Mouse (Mus musculus): ENCODE measurements at regions not wholly inside any gene's neighbourhood (a gene's known extent, or its start where the extent isn't known, plus 50 kb on each side); places are given as distances from the start of the nearest gene placed in this dataset.

- no peak for DNase-seq (ENCODE audit: low spot score)
Measured at GRCm38 (mm10) chr6:81731631-81732030, 191.8 kb upstream of the Gcfc2 start.

GRCm38 (mm10) chr6:81733527-81733926 lies 189.9 kb upstream of the Gcfc2 start:
- DNase-seq (ENCODE audit: low spot score): no peak

- no peak for DNase-seq (ENCODE audit: low spot score)
Measured at GRCm38 (mm10) chr6:81738466-81738865, 185.0 kb upstream of the Gcfc2 start.

- peak; percentile 5 for DNase-seq (ENCODE audit: low spot score)
Measured at GRCm38 (mm10) chr6:81749681-81750080, 173.8 kb upstream of the Gcfc2 start.

- DNase-seq (ENCODE audit: low spot score): no peak
Measured at GRCm38 (mm10) chr6:81751631-81752030, 171.8 kb upstream of the Gcfc2 start.

GRCm38 (mm10) chr6:81756242-81756641 lies 167.2 kb upstream of the Gcfc2 start:
- DNase-seq (ENCODE audit: low spot score): no peak

- DNase-seq (ENCODE audit: low spot score): no peak
Measured at GRCm38 (mm10) chr6:81758876-81759275, 164.6 kb upstream of the Gcfc2 start.

- no peak for DNase-seq (ENCODE audit: low spot score)
Measured at GRCm38 (mm10) chr6:81760181-81760580, 163.3 kb upstream of the Gcfc2 start.

GRCm38 (mm10) chr6:81765831-81766230 lies 157.6 kb upstream of the Gcfc2 start:
- DNase-seq (ENCODE audit: low spot score): no peak

GRCm38 (mm10) chr6:81766800-81767199 lies 156.7 kb upstream of the Gcfc2 start:
- no peak for DNase-seq (ENCODE audit: low spot score)

- peak; percentile 67 for DNase-seq (ENCODE audit: low spot score)
Measured at GRCm38 (mm10) chr6:81768669-81769537, 154.6 kb upstream of the Gcfc2 start.

- DNase-seq (ENCODE audit: low spot score): no peak
Measured at GRCm38 (mm10) chr6:81770301-81770700, 153.2 kb upstream of the Gcfc2 start.

- no peak for DNase-seq (ENCODE audit: low spot score)
Measured at GRCm38 (mm10) chr6:81771862-81772261, 151.6 kb upstream of the Gcfc2 start.

- no peak for DNase-seq (ENCODE audit: low spot score)
Measured at GRCm38 (mm10) chr6:81782131-81782530, 141.3 kb upstream of the Gcfc2 start.

- no peak for DNase-seq (ENCODE audit: low spot score)
Measured at GRCm38 (mm10) chr6:81782815-81783435, 140.5 kb upstream of the Gcfc2 start.

- peak; percentile 12 for DNase-seq (ENCODE audit: low spot score)
Measured at GRCm38 (mm10) chr6:81795281-81795680, 128.2 kb upstream of the Gcfc2 start.

GRCm38 (mm10) chr6:81800822-81801221 lies 122.6 kb upstream of the Gcfc2 start:
- no peak for DNase-seq (ENCODE audit: low spot score)

- DNase-seq (ENCODE audit: low spot score): no peak
Measured at GRCm38 (mm10) chr6:81801804-81802203, 121.7 kb upstream of the Gcfc2 start.

GRCm38 (mm10) chr6:81805942-81806341 lies 117.5 kb upstream of the Gcfc2 start:
- no peak for DNase-seq (ENCODE audit: low spot score)

GRCm38 (mm10) chr6:81808712-81809111 lies 114.8 kb upstream of the Gcfc2 start:
- DNase-seq (ENCODE audit: low spot score): no peak

- DNase-seq (ENCODE audit: low spot score): peak; percentile 9
Measured at GRCm38 (mm10) chr6:81815248-81815961, 108.1 kb upstream of the Gcfc2 start.

GRCm38 (mm10) chr6:81815962-81816338 lies 107.5 kb upstream of the Gcfc2 start:
- no peak for DNase-seq (ENCODE audit: low spot score)
